Mouse (Mus musculus): ENCODE data around the gene Zgrf1. TPM values are rescaled to one million over a fixed set of nuclear protein-coding genes. Genes with fewer than 3 reads are reported as not detected.
A peak's percentile ranks its signal among the peaks of the same experiment; 100 is the strongest.

Zgrf1 gene
- polyA plus RNA-seq, 1 experiment from 2014 or later, result 5.1 TPM

DNA sequence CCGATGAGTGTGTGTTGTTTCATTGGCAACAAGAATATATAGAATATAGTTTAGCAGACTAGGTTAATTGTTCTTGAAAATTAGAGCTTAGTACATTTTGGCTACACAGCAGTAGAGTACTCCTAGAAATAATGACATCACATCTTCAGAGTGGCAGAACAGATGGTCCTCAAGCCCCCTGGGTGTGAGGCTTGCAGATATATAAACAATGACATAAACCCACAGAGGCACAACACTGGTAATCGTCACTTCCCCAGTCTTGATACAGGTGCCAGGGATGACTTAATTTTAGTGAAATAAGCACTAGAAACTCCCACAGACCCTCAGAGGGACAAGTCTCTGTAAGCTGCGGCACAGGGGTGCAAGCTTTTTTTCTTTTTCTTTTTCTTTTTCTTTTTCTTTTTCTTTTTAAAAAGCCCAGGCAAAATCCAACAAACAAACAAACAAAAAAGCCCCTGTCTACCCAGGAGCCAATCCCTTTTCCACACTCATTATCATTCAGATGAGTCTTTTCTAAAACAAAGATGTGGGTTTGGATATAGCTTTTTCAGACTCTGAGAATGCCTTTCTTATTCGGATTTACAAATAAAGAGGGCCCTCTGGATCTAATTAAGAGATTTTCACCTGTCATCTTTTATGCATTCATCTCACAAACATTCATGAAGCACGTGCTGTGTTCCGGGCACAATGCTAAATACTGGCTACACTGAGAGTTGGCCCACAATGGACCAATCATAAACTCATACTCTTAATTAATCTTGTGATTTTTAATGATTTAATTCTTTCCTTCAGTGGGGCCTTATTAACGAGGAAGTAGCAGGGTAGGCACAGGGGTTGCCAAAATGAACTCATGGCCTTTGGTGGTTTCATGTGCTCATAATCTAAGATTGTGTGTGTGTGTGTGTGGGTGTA, 98.7 kb downstream of the Zgrf1 start:
- no peak overlapping the region for H3K4me3 ChIP-seq
- no peak overlapping the region for H3K9ac ChIP-seq (replicated peaks)
- H3K4me1 ChIP-seq, result no peaks in the 10 kb centered on the region; the same call in 1 of the 2 replicates
- WGBS, result 11% methylated on average over 7 of the region's 7 CpGs
- H3K9me3 ChIP-seq, result no peaks in the 10 kb centered on the region
- H3K27me3 ChIP-seq, result no peaks in the 10 kb centered on the region
- no peak overlapping the region for H3K4me2 ChIP-seq (replicated peaks)
- H3K27ac ChIP-seq (replicated peaks), result peak overlapping the region; percentile 51
- H3K36me3 ChIP-seq, result no peaks in the 10 kb centered on the region
- ATAC-seq (replicated peaks), result peak; percentile 83

DNA sequence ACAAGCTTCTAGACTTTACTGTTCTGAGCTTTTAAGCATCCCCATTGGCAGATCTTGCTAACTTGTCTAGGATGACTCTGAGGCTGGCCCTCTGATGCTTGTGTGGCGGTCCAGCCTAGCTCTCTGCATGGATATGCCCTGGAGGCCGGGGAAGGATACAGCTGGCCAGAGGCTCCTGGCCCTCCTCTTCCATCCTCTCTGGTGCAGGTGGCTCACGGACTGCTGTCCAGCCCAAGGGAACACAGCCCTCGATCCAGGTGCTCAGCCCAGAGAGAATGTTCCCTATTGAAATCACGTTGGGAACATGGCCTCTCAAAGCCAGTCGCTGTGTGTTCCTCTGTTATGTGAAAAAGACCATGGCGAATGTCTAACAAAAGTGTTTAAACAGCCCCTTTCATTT, 107.4 kb downstream of the Zgrf1 start:
- no peak overlapping the region for H3K4me3 ChIP-seq
- H3K36me3 ChIP-seq, result no peaks in the 10 kb centered on the region
- H3K27ac ChIP-seq (replicated peaks), result no peak overlapping the region
- peaks cover 12% of the 10 kb centered on the region for H3K4me1 ChIP-seq
- H3K27me3 ChIP-seq, result no peaks in the 10 kb centered on the region
- H3K9me3 ChIP-seq, result no peaks in the 10 kb centered on the region
- no peak overlapping the region for H3K9ac ChIP-seq (replicated peaks)
- WGBS, result 72% methylated on average over 7 of the region's 7 CpGs
- no peak overlapping the region for H3K4me2 ChIP-seq (replicated peaks)
- no peak for ATAC-seq (replicated peaks)

DNA sequence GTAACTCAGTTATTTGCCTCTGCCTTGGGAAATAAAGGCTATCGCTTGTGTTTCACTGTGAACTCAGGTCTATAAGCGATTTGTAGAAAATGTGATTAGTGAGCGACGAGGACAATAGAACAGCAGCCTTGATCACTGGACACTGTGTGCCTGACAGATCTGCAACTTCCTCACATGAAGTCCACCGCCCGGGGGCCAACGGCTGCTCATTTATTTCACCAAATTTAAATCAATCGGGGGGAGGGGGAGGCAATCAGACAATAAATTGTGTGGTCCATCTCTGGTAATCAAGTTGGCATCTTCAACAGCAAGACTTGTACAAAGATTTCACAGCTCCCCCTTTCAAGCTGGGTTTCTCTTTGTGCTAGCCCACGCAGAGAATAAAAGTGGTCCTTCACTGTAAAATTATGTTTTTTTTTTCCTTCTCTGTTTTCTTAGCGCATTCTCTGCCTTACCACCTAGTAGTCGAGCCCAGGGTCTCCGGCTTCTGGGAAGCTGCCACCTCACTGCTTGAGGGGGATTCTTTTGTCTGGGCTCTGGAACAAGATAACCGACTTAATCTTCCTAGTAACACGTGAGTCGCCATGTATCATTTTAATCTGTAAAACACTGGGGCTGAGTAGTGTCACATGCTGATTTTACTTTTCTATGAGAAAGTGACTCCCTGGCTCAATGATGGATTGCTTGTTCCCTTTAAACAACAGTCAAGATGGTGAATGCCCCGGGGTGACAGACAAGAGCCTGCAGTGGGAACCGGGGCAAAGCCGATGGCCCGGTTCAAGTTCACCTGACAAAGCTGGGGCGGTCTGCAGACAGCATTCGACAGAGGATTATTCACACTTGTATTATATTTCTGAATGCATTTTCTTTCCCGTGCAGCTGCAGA, 108.6 kb downstream of the Zgrf1 start:
- Histone ChIP-seq H3K27ac (replicated peaks) (peak overlapping the region; percentile 29; the same call in 1 of the 2 replicates), H3K9ac (replicated peaks) (peak overlapping the region; percentile 20; the same call in 1 of the 2 replicates), H3K4me2 (replicated peaks) (peak overlapping the region; percentile 33), H3K27me3 (no peaks in the 10 kb centered on the region), H3K9me3 (no peaks in the 10 kb centered on the region), H3K4me1 (peaks cover 12% of the 10 kb centered on the region), H3K36me3 (no peaks in the 10 kb centered on the region), H3K4me3 (no peak overlapping the region)
- WGBS, result 10% methylated on average over 22 of the region's 22 CpGs
- 0 out of 2 replicates have a peak, but pooled peaks have one; percentile 51 for ATAC-seq (replicated peaks)

MicroRNAs within 50 kb of the gene (microRNA counts, 519-probe panel; counts per million panel counts)
- microRNA mmu-miR-302a, result 520 counts per million, percentile 2 among the panel's probes with 10 or more counts
- microRNA mmu-miR-302b, result not detected
- not detected for microRNA mmu-miR-302c
- 1,615 counts per million, percentile 10 among the panel's probes with 10 or more counts for microRNA mmu-miR-302d
- 2,502 counts per million, percentile 53 among the panel's probes with 10 or more counts for microRNA mmu-miR-367

Small RNA genes within 50 kb of the gene (microRNA-seq; reads per million reads assigned to microRNA genes)
- gene Mir302a, result 112 reads per million, percentile 55 among the genes with 10 or more reads in this experiment
- gene Mir302b, result 60.8 reads per million, percentile 46 among the genes with 10 or more reads in this experiment
- 6.2 reads per million, percentile 21 among the genes with 10 or more reads in this experiment for gene Mir302c
- gene Mir302d, result 94.0 reads per million, percentile 53 among the genes with 10 or more reads in this experiment
- gene Mir367, result not detected

Other genes starting within 250 kb of the Zgrf1 start
- gene Ank2, start 54.1 kb upstream of the Zgrf1 start, polyA plus RNA-seq (2015; fragmentation: Nextera tagmentation; extraction: Ambion mirVana), result 158 and 159 TPM in 2 replicates
- 33.9 and 37.9 TPM in 2 replicates for gene Larp7, start 140 bp upstream of the Zgrf1 start, polyA plus RNA-seq (2015; fragmentation: Nextera tagmentation; extraction: Ambion mirVana)
- gene Neurog2, start 79.6 kb downstream of the Zgrf1 start, polyA plus RNA-seq (2015; fragmentation: Nextera tagmentation; extraction: Ambion mirVana), result 89.7 and 111 TPM in 2 replicates
- gene Alpk1, start 227.0 kb downstream of the Zgrf1 start, polyA plus RNA-seq (2015; fragmentation: Nextera tagmentation; extraction: Ambion mirVana), result 0.78 and 1.0 TPM in 2 replicates
- 4.8 and 5.5 TPM in 2 replicates for gene Tifa, start 236.3 kb downstream of the Zgrf1 start, polyA plus RNA-seq (2015; fragmentation: Nextera tagmentation; extraction: Ambion mirVana)

Data from forebrain, embryonic 15.5 days (tissue).